Mouse (Mus musculus): ENCODE measurements around the gene Scarb2. TPM values are rescaled to one million over a fixed set of nuclear protein-coding genes. Genes with fewer than 3 reads are reported as not detected.
A peak's percentile ranks its signal among the peaks of the same experiment; 100 is the strongest.

Scarb2 gene
- polyA plus RNA-seq, 1 experiment: 23.6 TPM

DNA sequence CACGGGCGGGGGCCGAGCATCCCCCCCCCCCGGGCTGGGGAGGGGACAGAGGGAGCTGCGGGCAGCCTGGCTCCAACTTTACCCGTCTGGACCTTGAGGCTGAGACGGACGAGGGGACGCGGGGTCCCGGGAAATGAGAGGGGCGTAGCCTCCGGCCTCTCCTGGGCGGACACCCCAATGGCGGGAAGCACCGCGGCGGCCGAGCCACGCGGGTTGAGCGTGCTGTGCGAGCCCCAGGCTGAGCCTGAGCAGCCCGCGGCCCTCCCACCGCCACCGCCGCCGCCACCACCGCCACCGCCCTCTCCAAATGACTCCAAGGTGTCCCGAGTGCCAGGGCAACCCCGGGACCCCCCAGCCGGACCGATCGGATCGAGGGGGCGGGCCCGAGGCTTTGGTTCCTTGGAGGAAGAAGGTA, 72.1 kb downstream of the Scarb2 start:
- H3K27me3 ChIP-seq (ENCODE audit: control insufficient read depth, insufficient read depth, insufficient read length): no peaks in the 10 kb centered on the region
- peaks cover 54% of the 10 kb centered on the region for H3K79me2 ChIP-seq (ENCODE audit: control insufficient read depth, insufficient read depth)
- TF ChIP-seq MAX (IDR thresholded peaks at IDR 0.05): no peak
- no peak for TF ChIP-seq CTCF (IDR thresholded peaks at IDR 0.05; ENCODE audit: control insufficient read depth, insufficient read depth, insufficient read length)
- TF ChIP-seq USF1 (IDR thresholded peaks at IDR 0.05; ENCODE audit: low read depth): no peak
- TF ChIP-seq CEBPB (IDR thresholded peaks at IDR 0.05; ENCODE audit: low read depth): no peak
- no peak for TF ChIP-seq FOSL1 (IDR thresholded peaks at IDR 0.05; ENCODE audit: insufficient read depth, low read length, poor library complexity, severe bottlenecking)
- TF ChIP-seq MYOG (IDR thresholded peaks at IDR 0.05; ENCODE audit: control insufficient read depth, extremely low read depth, insufficient read length): no peak
- TF ChIP-seq MYOD1 (IDR thresholded peaks at IDR 0.05; ENCODE audit: control insufficient read depth, insufficient read length, low read depth): no peak
- H3ac ChIP-seq (ENCODE audit: control insufficient read depth, insufficient read length, low read depth): peak overlapping the region; percentile 77
- H3K79me3 ChIP-seq (ENCODE audit: low read depth): peaks cover 41% of the 10 kb centered on the region
- H3K4me3 ChIP-seq (ENCODE audit: insufficient read depth, poor library complexity, severe bottlenecking): peak overlapping the region; percentile 87
- H3K36me3 ChIP-seq (ENCODE audit: control insufficient read depth, insufficient read depth): peaks cover 12% of the 10 kb centered on the region

DNA sequence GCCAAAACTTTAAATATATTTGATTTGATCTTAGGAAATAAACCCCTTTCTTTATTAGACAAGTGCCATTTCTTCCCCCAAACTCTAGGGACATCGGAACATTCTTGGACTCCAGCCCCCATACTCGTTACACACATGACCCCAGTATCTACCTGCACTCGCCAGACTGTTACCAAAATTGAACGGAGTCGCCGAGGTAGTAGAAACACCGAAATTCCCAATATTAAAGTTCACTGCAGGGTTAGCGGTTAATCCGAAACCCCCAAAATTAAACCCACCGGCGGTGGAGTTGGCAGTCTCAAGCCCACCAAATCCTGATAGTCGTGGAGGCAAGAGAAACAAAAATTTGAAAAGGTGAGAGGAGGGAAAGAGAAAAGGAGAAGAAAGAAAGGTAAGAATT, 72.6 kb downstream of the Scarb2 start:
- H3K4me3 ChIP-seq (ENCODE audit: insufficient read depth, poor library complexity, severe bottlenecking): peak overlapping the region; percentile 87
- H3K79me3 ChIP-seq (ENCODE audit: low read depth): peaks cover 44% of the 10 kb centered on the region
- peaks cover 59% of the 10 kb centered on the region for H3K79me2 ChIP-seq (ENCODE audit: control insufficient read depth, insufficient read depth)
- H3K27me3 ChIP-seq (ENCODE audit: control insufficient read depth, insufficient read depth, insufficient read length): no peaks in the 10 kb centered on the region
- TF ChIP-seq CEBPB (IDR thresholded peaks at IDR 0.05; ENCODE audit: low read depth) (no peak), USF1 (IDR thresholded peaks at IDR 0.05; ENCODE audit: low read depth) (no peak), CTCF (IDR thresholded peaks at IDR 0.05; ENCODE audit: control insufficient read depth, insufficient read depth, insufficient read length) (no peak), MAX (IDR thresholded peaks at IDR 0.05) (no peak), FOSL1 (IDR thresholded peaks at IDR 0.05; ENCODE audit: insufficient read depth, low read length, poor library complexity, severe bottlenecking) (no peak), MYOG (IDR thresholded peaks at IDR 0.05; ENCODE audit: control insufficient read depth, extremely low read depth, insufficient read length) (no peak), MYOD1 (IDR thresholded peaks at IDR 0.05; ENCODE audit: control insufficient read depth, insufficient read length, low read depth) (no peak)
- H3ac ChIP-seq (ENCODE audit: control insufficient read depth, insufficient read length, low read depth): peak overlapping the region; percentile 77
- peaks cover 17% of the 10 kb centered on the region for H3K36me3 ChIP-seq (ENCODE audit: control insufficient read depth, insufficient read depth)

DNA sequence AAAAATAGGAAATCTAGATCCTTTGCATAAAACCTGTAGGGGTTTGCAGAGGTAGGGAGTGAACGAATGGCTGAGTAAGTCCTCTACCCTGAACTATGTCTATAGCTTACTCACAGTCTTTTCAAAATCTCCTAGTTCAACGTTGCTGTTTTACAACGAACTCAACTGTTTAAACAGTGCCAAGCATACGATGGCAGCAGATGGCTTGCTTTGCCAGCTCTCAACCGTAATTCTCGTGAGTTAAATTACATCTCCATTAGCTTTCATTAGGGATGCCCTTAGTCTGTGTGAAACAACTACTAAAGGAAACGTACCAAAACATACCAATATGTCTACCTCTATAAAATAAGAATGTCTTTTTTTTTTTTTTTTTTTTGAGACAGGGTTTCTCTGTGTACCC, 75.0 kb downstream of the Scarb2 start:
- peaks cover 36% of the 10 kb centered on the region for H3K36me3 ChIP-seq (ENCODE audit: control insufficient read depth, insufficient read depth)
- TF ChIP-seq MYOD1 (IDR thresholded peaks at IDR 0.05; ENCODE audit: control insufficient read depth, insufficient read length, low read depth): no peak
- no peak for TF ChIP-seq MAX (IDR thresholded peaks at IDR 0.05)
- TF ChIP-seq FOSL1 (IDR thresholded peaks at IDR 0.05; ENCODE audit: insufficient read depth, low read length, poor library complexity, severe bottlenecking): no peak
- no peak for TF ChIP-seq MYOG (IDR thresholded peaks at IDR 0.05; ENCODE audit: control insufficient read depth, extremely low read depth, insufficient read length)
- no peak for TF ChIP-seq CTCF (IDR thresholded peaks at IDR 0.05; ENCODE audit: control insufficient read depth, insufficient read depth, insufficient read length)
- TF ChIP-seq USF1 (IDR thresholded peaks at IDR 0.05; ENCODE audit: low read depth): no peak
- no peak for TF ChIP-seq CEBPB (IDR thresholded peaks at IDR 0.05; ENCODE audit: low read depth)

GRCm38 (mm10) chr5:92430723-92431122, 75.9 kb downstream of the Scarb2 start:
- no peak for TF ChIP-seq MYOD1 (IDR thresholded peaks at IDR 0.05; ENCODE audit: control insufficient read depth, insufficient read length, low read depth)
- no peak for TF ChIP-seq FOSL1 (IDR thresholded peaks at IDR 0.05; ENCODE audit: insufficient read depth, low read length, poor library complexity, severe bottlenecking)
- TF ChIP-seq CTCF (IDR thresholded peaks at IDR 0.05; ENCODE audit: control insufficient read depth, insufficient read depth, insufficient read length): no peak
- TF ChIP-seq MYOG (IDR thresholded peaks at IDR 0.05; ENCODE audit: control insufficient read depth, extremely low read depth, insufficient read length): no peak
- TF ChIP-seq CEBPB (IDR thresholded peaks at IDR 0.05; ENCODE audit: low read depth): no peak
- no peak for TF ChIP-seq MAX (IDR thresholded peaks at IDR 0.05)
- no peak for TF ChIP-seq USF1 (IDR thresholded peaks at IDR 0.05; ENCODE audit: low read depth)
- H3K27me3 ChIP-seq (ENCODE audit: control insufficient read depth, insufficient read depth, insufficient read length): no peaks in the 10 kb centered on the region
- peaks cover 76% of the 10 kb centered on the region for H3K79me2 ChIP-seq (ENCODE audit: control insufficient read depth, insufficient read depth)
- H3K79me3 ChIP-seq (ENCODE audit: low read depth): peaks cover 53% of the 10 kb centered on the region
- peaks cover 42% of the 10 kb centered on the region for H3K36me3 ChIP-seq (ENCODE audit: control insufficient read depth, insufficient read depth)
- H3ac ChIP-seq (ENCODE audit: control insufficient read depth, insufficient read length, low read depth): no peak overlapping the region
- H3K4me3 ChIP-seq (ENCODE audit: insufficient read depth, poor library complexity, severe bottlenecking): no peak overlapping the region

More for the DNA sequence above, 75.0 kb downstream of the Scarb2 start:
- H3K4me3 ChIP-seq (ENCODE audit: insufficient read depth, poor library complexity, severe bottlenecking): no peak overlapping the region
- no peaks in the 10 kb centered on the region for H3K27me3 ChIP-seq (ENCODE audit: control insufficient read depth, insufficient read depth, insufficient read length)
- no peak overlapping the region for H3ac ChIP-seq (ENCODE audit: control insufficient read depth, insufficient read length, low read depth)
- H3K79me2 ChIP-seq (ENCODE audit: control insufficient read depth, insufficient read depth): peaks cover 76% of the 10 kb centered on the region
- H3K79me3 ChIP-seq (ENCODE audit: low read depth): peaks cover 53% of the 10 kb centered on the region

- Histone ChIP-seq H3K36me3 (ENCODE audit: control insufficient read depth, insufficient read depth) (peaks cover 75% of the 10 kb centered on the region), H3K4me3 (ENCODE audit: insufficient read depth, poor library complexity, severe bottlenecking) (no peak overlapping the region)
These were observed 82.5 kb downstream of the Scarb2 start for GRCm38 (mm10) chr5:92424126-92424525.

More at GRCm38 (mm10) chr5:92424126-92424525, 82.5 kb downstream of the Scarb2 start:
- H3K79me3 ChIP-seq (ENCODE audit: low read depth): peaks cover 10% of the 10 kb centered on the region
- no peak for TF ChIP-seq CEBPB (IDR thresholded peaks at IDR 0.05; ENCODE audit: low read depth)
- TF ChIP-seq CTCF (IDR thresholded peaks at IDR 0.05; ENCODE audit: control insufficient read depth, insufficient read depth, insufficient read length): no peak
- no peak for TF ChIP-seq MYOD1 (IDR thresholded peaks at IDR 0.05; ENCODE audit: control insufficient read depth, insufficient read length, low read depth)
- TF ChIP-seq MAX (IDR thresholded peaks at IDR 0.05): no peak
- TF ChIP-seq USF1 (IDR thresholded peaks at IDR 0.05; ENCODE audit: low read depth): no peak
- no peak for TF ChIP-seq MYOG (IDR thresholded peaks at IDR 0.05; ENCODE audit: control insufficient read depth, extremely low read depth, insufficient read length)
- TF ChIP-seq FOSL1 (IDR thresholded peaks at IDR 0.05; ENCODE audit: insufficient read depth, low read length, poor library complexity, severe bottlenecking): no peak
- H3ac ChIP-seq (ENCODE audit: control insufficient read depth, insufficient read length, low read depth): no peak overlapping the region
- peaks cover 17% of the 10 kb centered on the region for H3K79me2 ChIP-seq (ENCODE audit: control insufficient read depth, insufficient read depth)
- no peaks in the 10 kb centered on the region for H3K27me3 ChIP-seq (ENCODE audit: control insufficient read depth, insufficient read depth, insufficient read length)

All from C2C12 (cell line).